Mouse (Mus musculus): ENCODE results near the gene Sept4.

GRCm38 (mm10) chr11:87603571-87603970, 34.9 kb downstream of the Sept4 start:
- TF ChIP-seq CTCF (IDR thresholded peaks at IDR 0.05; ENCODE audit: control insufficient read depth, insufficient read depth, insufficient replicate concordance, low read depth, low read length) (no peak), POLR2A (IDR thresholded peaks at IDR 0.05; ENCODE audit: control insufficient read depth, low read depth, low read length) (no peak)
